Mouse (Mus musculus): ENCODE data around the gene Coro2a.

DNA sequence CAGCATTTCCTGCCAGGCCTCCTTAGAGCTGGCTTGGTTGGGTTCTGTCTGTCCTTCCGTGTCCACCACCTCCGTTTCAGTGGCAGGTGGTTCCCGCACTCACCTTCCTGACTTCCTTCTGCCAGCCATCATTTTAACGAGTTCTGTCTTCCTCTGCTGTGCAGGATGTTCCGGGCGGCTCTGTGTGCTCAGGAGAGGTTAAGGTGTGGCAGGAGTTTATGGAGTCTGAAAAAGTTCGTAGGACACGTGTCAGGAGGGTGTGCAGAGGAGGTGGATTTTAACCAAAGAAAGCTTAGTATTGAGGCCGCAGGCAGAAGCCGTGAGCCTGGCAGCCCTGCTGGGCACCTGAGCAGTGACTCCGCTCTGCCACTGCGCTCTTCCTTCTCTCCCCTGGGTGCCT, 106.5 kb downstream of the Coro2a start:
- TF ChIP-seq POLR2AphosphoS5 (IDR thresholded peaks at IDR 0.05; ENCODE audit: borderline replicate concordance, low read depth, low read length) (no peak), TAL1 (IDR thresholded peaks at IDR 0.05; ENCODE audit: low read length) (no peak), POLR2A (IDR thresholded peaks at IDR 0.05; ENCODE audit: control insufficient read depth in 1 of 2, insufficient read depth in 1 of 2, low read depth in 1 of 2, low read length in 2 of 2, poor library complexity in 1 of 2) (no peak), CTCF (IDR thresholded peaks at IDR 0.05 in 2 of 3, conservative IDR thresholded peaks at IDR 0.05 in 1 of 3; ENCODE audit: control insufficient read depth in 1 of 3, insufficient read depth in 1 of 3, low read depth in 2 of 3, low read length in 3 of 3, poor library complexity in 1 of 3, severe bottlenecking in 1 of 3) (no peak)
